8 mouse cellular contexts compared by ENCODE assay signal in genomic region chr16:3884201-3885064, GRCm38 (mm10). TPM values are rescaled to one million over a fixed set of nuclear protein-coding genes. Genes with fewer than 3 reads are reported as not detected.
DNase-seq lines count a peak whose midpoint lies in the region; ATAC-seq lines count a peak whose summit lies in the region.

Gene Zfp597, minus strand, starts transcription at chr16:3884561.
Gene Gm20695, plus strand, starts transcription at chr16:3884648.

- no peaks in the 10 kb centered on the region for H3K27me3 ChIP-seq in hindbrain, embryonic 13.5 days

- H3K27ac ChIP-seq in hindbrain, embryonic 13.5 days = peak within 1 kb of the TSS; percentile 98

- H3K9me3 ChIP-seq in hindbrain, embryonic 13.5 days = no peaks in the 10 kb centered on the region

- WGBS in hindbrain, embryonic 13.5 days = under 1% methylated on average over 86 of the region's 88 CpGs

- peaks cover 16% of the 10 kb centered on the region for H3K36me3 ChIP-seq in hindbrain, embryonic 13.5 days

- H3K4me1 ChIP-seq in hindbrain, embryonic 13.5 days (replicated peaks) = peaks cover 51% of the 10 kb centered on the region

- peak; percentile 98 for DNase-seq in Muller cell, postnatal 12 days (ENCODE audit: inconsistent ontology term)
- peak; percentile 95 for DNase-seq in cerebellum, adult 9-11 months
- DNase-seq in frontal cortex, postnatal 10 days (ENCODE audit: low spot score in 2 of 2) = peak; percentile 85 to 93
- DNase-seq in layer of hippocampus, postnatal 25 days (ENCODE audit: extremely low spot score in 1 of 2, low spot score in 1 of 2) = peak; percentile 86 to 91
- DNase-seq in lung, postnatal 25 days (ENCODE audit: low spot score) = peak; percentile 95
- peak; percentile 96 for DNase-seq in retina, embryonic 14.5 days (ENCODE audit: low spot score)
- peak; percentile 96 for DNase-seq in thymus, postnatal 4 days

- H3K9ac ChIP-seq in hindbrain, embryonic 13.5 days = peak within 1 kb of the TSS; percentile 92

- H3K4me2 ChIP-seq in hindbrain, embryonic 13.5 days = peak within 1 kb of the TSS; percentile 75

- H3K4me3 ChIP-seq in hindbrain, embryonic 13.5 days = peak within 1 kb of the TSS; percentile 91

- peak; percentile 98 for ATAC-seq in hindbrain, embryonic 13.5 days (ENCODE audit: low FRiP score)

RNA-seq across cellular contexts. Expression of gene Zfp597, which starts in this region (rescaled TPM):
- 14.2 and 18.4 TPM in 2 replicates for polyA plus RNA-seq in hindbrain, embryonic 13.5 days (2015; fragmentation: Nextera tagmentation; extraction: Ambion mirVana)
- total RNA-seq in layer of hippocampus, postnatal 25 days (2021) = 10 to 100 TPM; 21.8 to 23.2 TPM

RNA-seq across cellular contexts. Expression of gene Gm20695, which starts in this region (rescaled TPM):
- polyA plus RNA-seq in hindbrain, embryonic 13.5 days (2015; fragmentation: Nextera tagmentation; extraction: Ambion mirVana) = 5.1 and 6.3 TPM in 2 replicates
- 1 to 10 TPM in 1 of 2 experiments, under 1 TPM in 1; 0.44 to 1.8 TPM for total RNA-seq in layer of hippocampus, postnatal 25 days (2021)

Comparison
In these comparisons a context has a peak if more than half of its experiments do, and no peak if none do; other contexts are left out.
1. Peak in every context shown above with its lines: DNase-seq, ATAC-seq, H3K4me3 ChIP-seq and H3K27ac ChIP-seq.